10 mouse cellular contexts compared by ENCODE assay signal in the genomic region with DNA sequence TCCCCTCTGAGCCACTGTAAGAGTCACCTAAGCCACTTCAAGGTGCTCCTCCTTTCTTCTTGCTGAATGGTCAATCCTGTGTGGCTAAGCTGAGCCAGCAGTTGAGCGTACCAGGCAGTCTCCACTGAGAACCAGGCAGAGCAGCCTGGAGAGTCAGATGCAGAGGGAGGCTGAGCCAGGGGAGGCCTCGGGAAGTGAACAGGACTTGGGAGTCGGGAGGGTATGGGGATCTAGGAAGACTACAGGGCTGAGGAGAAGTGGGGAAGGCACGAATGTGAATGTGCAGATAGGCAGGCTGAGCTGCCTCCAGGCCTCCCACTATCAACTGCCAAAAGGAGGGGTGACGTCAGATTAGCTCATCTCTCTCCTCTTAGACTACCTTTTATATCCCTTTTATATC. TPM values are rescaled to one million over a fixed set of nuclear protein-coding genes. Genes with fewer than 3 reads are reported as not detected.
A peak's percentile ranks its signal among the peaks of the same experiment; 100 is the strongest.
DNase-seq lines count a peak whose midpoint lies in the region; ATAC-seq and TF ChIP-seq lines count a peak whose summit lies in the region.
"Had no signal": no experiment of that assay in that cellular context is flagged by ENCODE, and none has a peak within 500 bp of the region (broad histone marks: within the 10 kb centered on the region; RNA-seq: fewer than 3 reads in every experiment).

No protein-coding gene starts in this region.

- H3K36me3 ChIP-seq in forebrain, embryonic 11.5 days (ENCODE audit: control insufficient read depth, insufficient read depth, low read length), result no peaks in the 10 kb centered on the region
- H3K36me3 ChIP-seq in forebrain, embryonic 12.5 days (replicated peaks), result no peaks in the 10 kb centered on the region
- H3K36me3 ChIP-seq in kidney, postnatal 0 days (ENCODE audit: insufficient read depth, low read length), result no peaks in the 10 kb centered on the region
- no peaks in the 10 kb centered on the region for H3K36me3 ChIP-seq in forebrain, embryonic 15.5 days
- H3K36me3 ChIP-seq in midbrain, embryonic 13.5 days, result no peaks in the 10 kb centered on the region

- peak overlapping the region; percentile 10; the same call in 1 of the 2 replicates for H3K9ac ChIP-seq in forebrain, embryonic 11.5 days (ENCODE audit: low read length)
- no peak overlapping the region for H3K9ac ChIP-seq in forebrain, embryonic 12.5 days
- no peak overlapping the region for H3K9ac ChIP-seq in kidney, postnatal 0 days (ENCODE audit: low read depth, low read length)
- no peak overlapping the region for H3K9ac ChIP-seq in forebrain, embryonic 15.5 days (replicated peaks)
- no peak overlapping the region for H3K9ac ChIP-seq in midbrain, embryonic 13.5 days (replicated peaks)

- H3K4me2 ChIP-seq in forebrain, embryonic 11.5 days (ENCODE audit: low read depth, low read length, severe bottlenecking), result no peak overlapping the region
- no peak overlapping the region for H3K4me2 ChIP-seq in forebrain, embryonic 12.5 days
- H3K4me2 ChIP-seq in kidney, postnatal 0 days (ENCODE audit: low read length), result no peak overlapping the region
- no peak overlapping the region for H3K4me2 ChIP-seq in forebrain, embryonic 15.5 days (replicated peaks)
- no peak overlapping the region for H3K4me2 ChIP-seq in midbrain, embryonic 13.5 days (replicated peaks)

- DNase-seq in forebrain, embryonic 11.5 days (ENCODE audit: low spot score), result no peak
- DNase-seq in kidney, postnatal 0 days (ENCODE audit: low spot score), result no peak
- DNase-seq in kidney, adult 9 months, result no peak
- no peak for DNase-seq in embryo, embryonic 10 days (ENCODE audit: low spot score)
- no peak for DNase-seq in urinary bladder, postnatal 14 days (ENCODE audit: low spot score)
- DNase-seq: cerebellum, adult 11 months; lung, postnatal 36 days had no signal

- no peak overlapping the region for H3K27ac ChIP-seq in forebrain, embryonic 11.5 days (ENCODE audit: low read depth, low read length)
- H3K27ac ChIP-seq in forebrain, embryonic 12.5 days, result no peak overlapping the region
- H3K27ac ChIP-seq in kidney, postnatal 0 days, result peak overlapping the region; percentile 81
- H3K27ac ChIP-seq in forebrain, embryonic 15.5 days (replicated peaks), result peak overlapping the region; percentile 50
- peak overlapping the region; percentile 72; the same call in 1 of the 2 replicates for H3K27ac ChIP-seq in midbrain, embryonic 13.5 days

- no peaks in the 10 kb centered on the region for H3K27me3 ChIP-seq in forebrain, embryonic 11.5 days (ENCODE audit: control insufficient read depth, insufficient read depth, low read length)
- H3K27me3 ChIP-seq in forebrain, embryonic 12.5 days, result no peaks in the 10 kb centered on the region
- H3K27me3 ChIP-seq in kidney, postnatal 0 days (ENCODE audit: insufficient read depth, low read length), result no peaks in the 10 kb centered on the region
- H3K27me3 ChIP-seq in forebrain, embryonic 15.5 days, result no peaks in the 10 kb centered on the region
- no peaks in the 10 kb centered on the region for H3K27me3 ChIP-seq in midbrain, embryonic 13.5 days

- no peak overlapping the region for H3K4me3 ChIP-seq in forebrain, embryonic 11.5 days (ENCODE audit: low read depth, low read length)
- H3K4me3 ChIP-seq in forebrain, embryonic 12.5 days (replicated peaks), result no peak overlapping the region
- H3K4me3 ChIP-seq in kidney, postnatal 0 days (replicated peaks; ENCODE audit: low read depth, low read length), result no peak overlapping the region
- no peak overlapping the region for H3K4me3 ChIP-seq in forebrain, embryonic 15.5 days
- no peak overlapping the region for H3K4me3 ChIP-seq in midbrain, embryonic 13.5 days (replicated peaks)

- 65% methylated on average over 5 of the region's 5 CpGs for WGBS in forebrain, embryonic 11.5 days
- 45% methylated on average over 5 of the region's 5 CpGs for WGBS in forebrain, embryonic 12.5 days
- WGBS in kidney, postnatal 0 days, result 55% methylated on average over 5 of the region's 5 CpGs
- WGBS in forebrain, embryonic 15.5 days, result 36% methylated on average over 5 of the region's 5 CpGs
- WGBS in midbrain, embryonic 13.5 days, result 55% methylated on average over 5 of the region's 5 CpGs

- no peaks in the 10 kb centered on the region for H3K4me1 ChIP-seq in forebrain, embryonic 11.5 days (replicated peaks; ENCODE audit: control insufficient read depth, insufficient read depth, low read length)
- peaks cover 31% of the 10 kb centered on the region for H3K4me1 ChIP-seq in forebrain, embryonic 12.5 days
- peaks cover 38% of the 10 kb centered on the region; the same call in 1 of the 2 replicates for H3K4me1 ChIP-seq in kidney, postnatal 0 days (replicated peaks; ENCODE audit: insufficient read depth, low read length)
- peaks cover 47% of the 10 kb centered on the region for H3K4me1 ChIP-seq in forebrain, embryonic 15.5 days
- peaks cover 49% of the 10 kb centered on the region for H3K4me1 ChIP-seq in midbrain, embryonic 13.5 days (replicated peaks)

- H3K9me3 ChIP-seq in forebrain, embryonic 11.5 days (ENCODE audit: control insufficient read depth, low read length), result no peaks in the 10 kb centered on the region
- no peaks in the 10 kb centered on the region for H3K9me3 ChIP-seq in forebrain, embryonic 12.5 days
- H3K9me3 ChIP-seq in kidney, postnatal 0 days (replicated peaks; ENCODE audit: low read length), result no peaks in the 10 kb centered on the region
- no peaks in the 10 kb centered on the region for H3K9me3 ChIP-seq in forebrain, embryonic 15.5 days
- H3K9me3 ChIP-seq in midbrain, embryonic 13.5 days, result no peaks in the 10 kb centered on the region

- TF ChIP-seq CTCF in kidney, postnatal 0 days (IDR thresholded peaks at IDR 0.05; ENCODE audit: low read depth), result no peak

- ATAC-seq in forebrain, embryonic 11.5 days (replicated peaks; ENCODE audit: low FRiP score), result no peak
- ATAC-seq in forebrain, embryonic 12.5 days (ENCODE audit: low FRiP score), result no peak
- no peak for ATAC-seq in kidney, postnatal 0 days (replicated peaks; ENCODE audit: low FRiP score, low read depth)
- ATAC-seq in forebrain, embryonic 15.5 days (replicated peaks), result peak; percentile 64
- ATAC-seq in midbrain, embryonic 13.5 days, result no peak

RNA-seq across cellular contexts. Expression of a gene that starts 34.0 kb away (rescaled TPM):
- polyA plus RNA-seq in forebrain, embryonic 11.5 days (2014; fragmentation: Nextera tagmentation; extraction: Ambion mirVana), result 18.0 and 19.5 TPM in 2 replicates
- polyA plus RNA-seq in forebrain, embryonic 12.5 days (2016; fragmentation: Nextera tagmentation; extraction: Ambion mirVana), result 31.3 and 32.6 TPM in 2 replicates
- polyA plus RNA-seq in kidney, postnatal 0 days (2015; fragmentation: Nextera tagmentation; extraction: Ambion mirVana), result 27.9 and 29.9 TPM in 2 replicates
- polyA plus RNA-seq in forebrain, embryonic 15.5 days (2015; fragmentation: Nextera tagmentation; extraction: Ambion mirVana), result 47.9 and 48.7 TPM in 2 replicates
- 47.8 and 50.1 TPM in 2 replicates for polyA plus RNA-seq in midbrain, embryonic 13.5 days (2015; fragmentation: Nextera tagmentation; extraction: Ambion mirVana)

RNA-seq across cellular contexts. Expression of a gene that starts 34.4 kb away (rescaled TPM):
- polyA plus RNA-seq in forebrain, embryonic 11.5 days (2014; fragmentation: Nextera tagmentation; extraction: Ambion mirVana), result 1.6 and 2.1 TPM in 2 replicates
- 3.0 and 3.2 TPM in 2 replicates for polyA plus RNA-seq in forebrain, embryonic 12.5 days (2016; fragmentation: Nextera tagmentation; extraction: Ambion mirVana)
- 2.1 and 2.2 TPM in 2 replicates for polyA plus RNA-seq in kidney, postnatal 0 days (2015; fragmentation: Nextera tagmentation; extraction: Ambion mirVana)
- polyA plus RNA-seq in forebrain, embryonic 15.5 days (2015; fragmentation: Nextera tagmentation; extraction: Ambion mirVana), result 5.7 and 7.3 TPM in 2 replicates
- 4.3 and 5.1 TPM in 2 replicates for polyA plus RNA-seq in midbrain, embryonic 13.5 days (2015; fragmentation: Nextera tagmentation; extraction: Ambion mirVana)

Comparison
In these comparisons a context has a peak if more than half of its experiments do, and no peak if none do; other contexts are left out.
1. H3K27ac ChIP-seq: peak in kidney, postnatal 0 days (single experiment), forebrain, embryonic 15.5 days (single experiment) and midbrain, embryonic 13.5 days (single experiment); none in forebrain, embryonic 11.5 days (single experiment) and forebrain, embryonic 12.5 days (single experiment).